Mouse (Mus musculus): ENCODE results near the gene Rcvrn.

GRCm38 (mm10) chr11:67663437-67663836, 31.7 kb upstream of the Rcvrn start:
- no peak for TF ChIP-seq FLI1 (IDR thresholded peaks at IDR 0.05; ENCODE audit: low read length)
- TF ChIP-seq GATA1 (IDR thresholded peaks at IDR 0.05; ENCODE audit: borderline replicate concordance, low read length): no peak

Measured in megakaryocyte, embryonic 14.5 days (primary cell).